Mouse (Mus musculus) neural tube, embryonic 12.5 days (tissue): Measurements from ENCODE around the gene Gtf2h4. TPM values are rescaled to one million over a fixed set of nuclear protein-coding genes. Genes with fewer than 3 reads are reported as not detected.

Experiments
- ATAC-seq: fragments of 200-750 bp; cut with Nextera tagmentation; 2 replicates; pipeline ENCODE4 v1.8.0; 2017; ENCODE audit warnings: low read depth, mild to moderate bottlenecking, moderate TSS enrichment, moderate library complexity; ENCODE audit not compliant: low FRiP score
- H3K27ac ChIP-seq: fragments of 300-500 bp; sonication (generic); 2 replicates; pipeline ENCODE4 v1.5.1; 2016
- H3K27me3 ChIP-seq: fragments of 300-500 bp; sonication (generic); replicated peaks from 2 replicates; pipeline ENCODE4 v1.6.1; 2016; ENCODE audit warnings: mild to moderate bottlenecking
- H3K36me3 ChIP-seq: fragments of 300-500 bp; sonication (generic); 2 replicates; pipeline ENCODE4 v1.6.1; 2016; ENCODE audit warnings: mild to moderate bottlenecking
- H3K4me1 ChIP-seq: fragments of 300-500 bp; sonication (generic); 2 replicates; pipeline ENCODE4 v1.6.1; 2016
- H3K4me2 ChIP-seq: fragments of 300-500 bp; sonication (generic); replicated peaks from 2 replicates; pipeline ENCODE4 v1.6.1; 2016; ENCODE audit warnings: mild to moderate bottlenecking
- H3K4me3 ChIP-seq: fragments of 300-500 bp; sonication (generic); 2 replicates; pipeline ENCODE4 v1.5.1; 2016
- H3K9ac ChIP-seq: fragments of 300-500 bp; sonication (generic); 2 replicates; pipeline ENCODE4 v1.6.1; 2016; ENCODE audit warnings: mild to moderate bottlenecking
- H3K9me3 ChIP-seq: fragments of 300-500 bp; sonication (generic); 2 replicates; pipeline ENCODE4 v1.6.1; 2016; ENCODE audit warnings: mild to moderate bottlenecking
- WGBS: fragments of 180-500 bp; shearing (Covaris S2); methylation state at CpG from one replicate; pipeline ENCODE4 v1.1.7; 2016; 5-methylcytosine and 5-hydroxymethylcytosine counted together
- polyA plus RNA-seq: library from polyadenylated mRNA; unstranded; fragments of >200 nt; fragmentation: Nextera tagmentation; extraction: Ambion mirVana; gene quantifications from 2 replicates; pipeline ENCODE4 v1.2.1, GENCODE M21; 2016

Gtf2h4 gene
- polyA plus RNA-seq, 1 experiment from 2014 or later: 36.9 TPM

- Histone ChIP-seq H3K27ac (peak overlapping the region; percentile 96), H3K36me3 (no peaks in the 10 kb centered on the region; the same call in 1 of the 2 replicates), H3K4me1 (peaks cover 37% of the 10 kb centered on the region), H3K4me2 (peak overlapping the region; percentile 88), H3K9ac (peak overlapping the region; percentile 86), H3K27me3 (no peaks in the 10 kb centered on the region), H3K9me3 (no peaks in the 10 kb centered on the region), H3K4me3 (peak overlapping the region; percentile 87)
- whole genome bisulfite sequencing: under 1% methylated on average over 14 of the region's 14 CpGs
- ATAC-seq: peak; percentile 79
Measured at GRCm38 (mm10) chr17:35703751-35704271, 30.3 kb upstream of the Gtf2h4 start.

- peaks cover 44% of the 10 kb centered on the region for H3K4me1 ChIP-seq
- H3K9ac ChIP-seq: peak overlapping the region; percentile 97
Measured at GRCm38 (mm10) chr17:35703065-35703464, 29.5 kb upstream of the Gtf2h4 start.

GRCm38 (mm10) chr17:35702605-35703004 is 29.1 kb upstream of the Gtf2h4 start:
- Histone ChIP-seq H3K4me1 (peaks cover 49% of the 10 kb centered on the region), H3K27me3 (no peaks in the 10 kb centered on the region), H3K4me3 (peak overlapping the region; percentile 87), H3K4me2 (peak overlapping the region; percentile 88), H3K9ac (peak overlapping the region; percentile 97), H3K27ac (peak overlapping the region; percentile 98), H3K9me3 (no peaks in the 10 kb centered on the region), H3K36me3 (no peaks in the 10 kb centered on the region; the same call in 1 of the 2 replicates)
- 6% methylated on average over 4 of the region's 4 CpGs for WGBS
- no peak for ATAC-seq

More at GRCm38 (mm10) chr17:35703065-35703464, 29.5 kb upstream of the Gtf2h4 start:
- H3K27me3 ChIP-seq: no peaks in the 10 kb centered on the region
- no peaks in the 10 kb centered on the region for H3K9me3 ChIP-seq
- H3K27ac ChIP-seq: peak overlapping the region; percentile 98
- 2% methylated on average over 2 of the region's 2 CpGs for WGBS
- no peak for ATAC-seq
- H3K4me3 ChIP-seq: peak overlapping the region; percentile 87
- peak overlapping the region; percentile 88 for H3K4me2 ChIP-seq
- H3K36me3 ChIP-seq: no peaks in the 10 kb centered on the region; the same call in 1 of the 2 replicates

GRCm38 (mm10) chr17:35701978-35702461 is 28.5 kb upstream of the Gtf2h4 start:
- ATAC-seq: no peak
- 2% methylated on average over 16 of the region's 16 CpGs for WGBS
- Histone ChIP-seq H3K9me3 (no peaks in the 10 kb centered on the region), H3K9ac (peak overlapping the region; percentile 97), H3K27me3 (no peaks in the 10 kb centered on the region), H3K4me2 (peak overlapping the region; percentile 88), H3K27ac (peak overlapping the region; percentile 98), H3K4me1 (peaks cover 55% of the 10 kb centered on the region), H3K4me3 (peak overlapping the region; percentile 87), H3K36me3 (no peaks in the 10 kb centered on the region; the same call in 1 of the 2 replicates)

- Histone ChIP-seq H3K9ac (peak overlapping the region; percentile 97), H3K9me3 (no peaks in the 10 kb centered on the region), H3K4me3 (peak overlapping the region; percentile 87), H3K36me3 (no peaks in the 10 kb centered on the region; the same call in 1 of the 2 replicates), H3K27ac (peak overlapping the region; percentile 98), H3K4me2 (peak overlapping the region; percentile 88), H3K27me3 (no peaks in the 10 kb centered on the region), H3K4me1 (peaks cover 61% of the 10 kb centered on the region)
- 2% methylated on average over 16 of the region's 16 CpGs for WGBS
- ATAC-seq: no peak
Measured at GRCm38 (mm10) chr17:35701203-35701977, 27.9 kb upstream of the Gtf2h4 start.

GRCm38 (mm10) chr17:35700371-35700961 is 26.9 kb upstream of the Gtf2h4 start:
- Histone ChIP-seq H3K4me1 (peaks cover 58% of the 10 kb centered on the region), H3K4me3 (peak overlapping the region; percentile 87), H3K9me3 (no peaks in the 10 kb centered on the region), H3K36me3 (peaks cover 7% of the 10 kb centered on the region), H3K9ac (peak overlapping the region; percentile 97), H3K27ac (peak overlapping the region; percentile 98), H3K27me3 (no peaks in the 10 kb centered on the region), H3K4me2 (peak overlapping the region; percentile 88)
- ATAC-seq: peak; percentile 13; the same call in 1 of the 2 replicates
- under 1% methylated on average over 64 of the region's 66 CpGs for WGBS

GRCm38 (mm10) chr17:35699919-35700318 is 26.4 kb upstream of the Gtf2h4 start:
- H3K9me3 ChIP-seq: no peaks in the 10 kb centered on the region
- peaks cover 57% of the 10 kb centered on the region for H3K4me1 ChIP-seq
- no peak for ATAC-seq
- peak overlapping the region; percentile 98 for H3K27ac ChIP-seq
- H3K4me3 ChIP-seq: peak overlapping the region; percentile 87
- H3K4me2 ChIP-seq: peak overlapping the region; percentile 88
- H3K9ac ChIP-seq: peak overlapping the region; percentile 97
- H3K27me3 ChIP-seq: no peaks in the 10 kb centered on the region
- H3K36me3 ChIP-seq: peaks cover 12% of the 10 kb centered on the region
- WGBS: 3% methylated on average over 19 of the region's 19 CpGs

GRCm38 (mm10) chr17:35698501-35698883 is 25.0 kb upstream of the Gtf2h4 start:
- peak overlapping the region; percentile 36; the same call in 1 of the 2 replicates for H3K4me3 ChIP-seq
- H3K36me3 ChIP-seq: peaks cover 19% of the 10 kb centered on the region
- H3K27ac ChIP-seq: peak overlapping the region; percentile 97
- peaks cover 46% of the 10 kb centered on the region for H3K4me1 ChIP-seq
- no peaks in the 10 kb centered on the region for H3K27me3 ChIP-seq
- no peaks in the 10 kb centered on the region for H3K9me3 ChIP-seq
- WGBS: 30% methylated on average over 5 of the region's 5 CpGs
- no peak for ATAC-seq
- H3K4me2 ChIP-seq: peak overlapping the region; percentile 88
- H3K9ac ChIP-seq: peak overlapping the region; percentile 61

- H3K27me3 ChIP-seq: no peaks in the 10 kb centered on the region
- H3K36me3 ChIP-seq: peaks cover 25% of the 10 kb centered on the region
- peaks cover 46% of the 10 kb centered on the region for H3K4me1 ChIP-seq
- no peaks in the 10 kb centered on the region for H3K9me3 ChIP-seq
- peak overlapping the region; percentile 61 for H3K9ac ChIP-seq
- H3K4me2 ChIP-seq: peak overlapping the region; percentile 88
- peak; percentile 71 for ATAC-seq
- 4% methylated on average over 16 of the region's 16 CpGs for WGBS
- H3K27ac ChIP-seq: peak overlapping the region; percentile 97
- peak overlapping the region; percentile 36 for H3K4me3 ChIP-seq
Measured at GRCm38 (mm10) chr17:35697759-35698500, 24.4 kb upstream of the Gtf2h4 start.

- H3K9me3 ChIP-seq: no peaks in the 10 kb centered on the region
- H3K4me2 ChIP-seq: peak overlapping the region; percentile 88
- no peak; the same call in 1 of the 2 replicates for ATAC-seq
- H3K4me3 ChIP-seq: peak overlapping the region; percentile 36
- H3K9ac ChIP-seq: peak overlapping the region; percentile 61
- H3K27ac ChIP-seq: peak overlapping the region; percentile 97
- H3K36me3 ChIP-seq: peaks cover 30% of the 10 kb centered on the region
- 19% methylated on average over 1 of the region's 1 CpGs for WGBS
- no peaks in the 10 kb centered on the region for H3K27me3 ChIP-seq
- H3K4me1 ChIP-seq: peaks cover 43% of the 10 kb centered on the region
Measured at GRCm38 (mm10) chr17:35697429-35697758, 23.9 kb upstream of the Gtf2h4 start.

GRCm38 (mm10) chr17:35696691-35697090 is 23.2 kb upstream of the Gtf2h4 start:
- Histone ChIP-seq H3K27me3 (no peaks in the 10 kb centered on the region), H3K9me3 (no peaks in the 10 kb centered on the region), H3K4me2 (peak overlapping the region; percentile 88), H3K9ac (peak overlapping the region; percentile 61; the same call in 1 of the 2 replicates), H3K4me1 (peaks cover 36% of the 10 kb centered on the region), H3K4me3 (peak overlapping the region; percentile 36), H3K27ac (no peak overlapping the region), H3K36me3 (peaks cover 37% of the 10 kb centered on the region)
- 75% methylated on average over 6 of the region's 6 CpGs for WGBS
- no peak for ATAC-seq
